Mouse (Mus musculus): Measurements from ENCODE around the gene Rcor3. TPM values are rescaled to one million over a fixed set of nuclear protein-coding genes. Genes with fewer than 3 reads are reported as not detected.
A peak's percentile ranks its signal among the peaks of the same experiment; 100 is the strongest.

The Rcor3 gene
- 25.2 and 28.8 TPM in 2 replicates for polyA plus RNA-seq (2016; fragmentation: Nextera tagmentation; extraction: Ambion mirVana)

GRCm38 (mm10) chr1:192137926-192138910 lies at the start of gene Rcor3:
Gene Rcor3 (minus strand): TSS chr1:192138062.
- Histone ChIP-seq H3K9ac (peak within 1 kb of the TSS; percentile 94), H3K36me3 (no peaks in the 10 kb centered on the region), H3K27me3 (replicated peaks) (no peaks in the 10 kb centered on the region), H3K9me3 (no peaks in the 10 kb centered on the region), H3K4me2 (replicated peaks) (peak within 1 kb of the TSS; percentile 94), H3K4me3 (peak within 1 kb of the TSS; percentile 85), H3K4me1 (peaks cover 16% of the 10 kb centered on the region), H3K27ac (peak within 1 kb of the TSS; percentile 97)
- ATAC-seq (ENCODE audit: low FRiP score, low read depth): peak; percentile 84
- under 1% methylated on average over 62 of the region's 88 CpGs for WGBS

GRCm38 (mm10) chr1:192181696-192182257 lies 43.9 kb upstream of the Rcor3 start:
- H3K9me3 ChIP-seq: no peaks in the 10 kb centered on the region
- ATAC-seq (ENCODE audit: low FRiP score, low read depth): no peak
- WGBS: 81% methylated on average over 4 of the region's 4 CpGs
- no peak overlapping the region for H3K4me2 ChIP-seq (replicated peaks)
- no peaks in the 10 kb centered on the region for H3K4me1 ChIP-seq
- H3K27me3 ChIP-seq (replicated peaks): no peaks in the 10 kb centered on the region
- H3K4me3 ChIP-seq: no peak overlapping the region
- no peak overlapping the region for H3K27ac ChIP-seq
- no peak overlapping the region for H3K9ac ChIP-seq
- no peaks in the 10 kb centered on the region for H3K36me3 ChIP-seq

- Histone ChIP-seq H3K4me1 (no peaks in the 10 kb centered on the region), H3K4me3 (no peak overlapping the region), H3K36me3 (no peaks in the 10 kb centered on the region), H3K9me3 (no peaks in the 10 kb centered on the region), H3K9ac (no peak overlapping the region), H3K4me2 (replicated peaks) (no peak overlapping the region), H3K27ac (no peak overlapping the region), H3K27me3 (replicated peaks) (no peaks in the 10 kb centered on the region)
- ATAC-seq (ENCODE audit: low FRiP score, low read depth): no peak
- 80% methylated on average over 3 of the region's 3 CpGs for WGBS
Observed at GRCm38 (mm10) chr1:192179877-192180276, 42.0 kb upstream of the Rcor3 start.

GRCm38 (mm10) chr1:192171477-192171876 lies 33.6 kb upstream of the Rcor3 start:
- WGBS: 83% methylated on average over 3 of the region's 3 CpGs
- H3K27ac ChIP-seq: no peak overlapping the region
- H3K9me3 ChIP-seq: no peaks in the 10 kb centered on the region
- no peaks in the 10 kb centered on the region for H3K4me1 ChIP-seq
- H3K9ac ChIP-seq: no peak overlapping the region
- H3K4me3 ChIP-seq: no peak overlapping the region
- H3K27me3 ChIP-seq (replicated peaks): no peaks in the 10 kb centered on the region
- no peak for ATAC-seq (ENCODE audit: low FRiP score, low read depth)
- no peak overlapping the region for H3K4me2 ChIP-seq (replicated peaks)
- H3K36me3 ChIP-seq: no peaks in the 10 kb centered on the region

GRCm38 (mm10) chr1:192151179-192151578 lies 13.3 kb upstream of the Rcor3 start:
- 0 out of 2 replicates have a peak, but pooled peaks cover 5% of the 10 kb centered on the region for H3K9me3 ChIP-seq
- H3K27me3 ChIP-seq (replicated peaks): no peaks in the 10 kb centered on the region
- ATAC-seq (ENCODE audit: low FRiP score, low read depth): no peak
- H3K36me3 ChIP-seq: no peaks in the 10 kb centered on the region
- no peaks in the 10 kb centered on the region for H3K4me1 ChIP-seq
- H3K4me2 ChIP-seq (replicated peaks): no peak overlapping the region
- no peak overlapping the region for H3K4me3 ChIP-seq
- no peak overlapping the region for H3K9ac ChIP-seq
- 87% methylated on average over 4 of the region's 4 CpGs for WGBS
- H3K27ac ChIP-seq: no peak overlapping the region

GRCm38 (mm10) chr1:192140313-192140712 lies 2.5 kb upstream of the Rcor3 start:
- no peak for ATAC-seq (ENCODE audit: low FRiP score, low read depth)
- WGBS: 96% methylated on average over 2 of the region's 2 CpGs
- Histone ChIP-seq H3K27me3 (replicated peaks) (no peaks in the 10 kb centered on the region), H3K9me3 (no peaks in the 10 kb centered on the region), H3K4me1 (peaks cover 16% of the 10 kb centered on the region), H3K36me3 (no peaks in the 10 kb centered on the region), H3K4me3 (no peak overlapping the region), H3K4me2 (replicated peaks) (no peak overlapping the region), H3K9ac (no peak overlapping the region), H3K27ac (no peak overlapping the region)

GRCm38 (mm10) chr1:192137291-192137925 lies 454 bp downstream of the Rcor3 start:
- H3K27me3 ChIP-seq (replicated peaks): no peaks in the 10 kb centered on the region
- H3K4me3 ChIP-seq: peak overlapping the region; percentile 85
- peak; percentile 53 for ATAC-seq (ENCODE audit: low FRiP score, low read depth)
- H3K36me3 ChIP-seq: no peaks in the 10 kb centered on the region
- peak overlapping the region; percentile 94 for H3K4me2 ChIP-seq (replicated peaks)
- H3K27ac ChIP-seq: peak overlapping the region; percentile 97
- under 1% methylated on average over 35 of the region's 61 CpGs for WGBS
- peaks cover 16% of the 10 kb centered on the region for H3K4me1 ChIP-seq
- H3K9me3 ChIP-seq: no peaks in the 10 kb centered on the region
- peak overlapping the region; percentile 94 for H3K9ac ChIP-seq

GRCm38 (mm10) chr1:192136561-192137290 lies 1.1 kb downstream of the Rcor3 start:
- H3K4me3 ChIP-seq: peak overlapping the region; percentile 85
- peak; percentile 90 for ATAC-seq (ENCODE audit: low FRiP score, low read depth)
- H3K4me2 ChIP-seq (replicated peaks): peak overlapping the region; percentile 94
- no peaks in the 10 kb centered on the region for H3K27me3 ChIP-seq (replicated peaks)
- H3K9ac ChIP-seq: peak overlapping the region; percentile 94
- H3K36me3 ChIP-seq: no peaks in the 10 kb centered on the region
- H3K27ac ChIP-seq: peak overlapping the region; percentile 97
- H3K4me1 ChIP-seq: peaks cover 16% of the 10 kb centered on the region
- no peaks in the 10 kb centered on the region for H3K9me3 ChIP-seq
- WGBS: under 1% methylated on average over 53 of the region's 55 CpGs

GRCm38 (mm10) chr1:192130202-192130601 lies 7.7 kb downstream of the Rcor3 start:
- no peak overlapping the region for H3K9ac ChIP-seq
- H3K9me3 ChIP-seq: no peaks in the 10 kb centered on the region
- no peak overlapping the region for H3K27ac ChIP-seq
- H3K4me1 ChIP-seq: no peaks in the 10 kb centered on the region
- WGBS: 93% methylated on average over 1 of the region's 1 CpGs
- H3K27me3 ChIP-seq (replicated peaks): no peaks in the 10 kb centered on the region
- no peak overlapping the region for H3K4me3 ChIP-seq
- peaks cover 19% of the 10 kb centered on the region for H3K36me3 ChIP-seq
- H3K4me2 ChIP-seq (replicated peaks): no peak overlapping the region
- ATAC-seq (ENCODE audit: low FRiP score, low read depth): no peak

- WGBS: 96% methylated on average over 8 of the region's 8 CpGs
Observed at GRCm38 (mm10) chr1:192128343-192128742, 9.5 kb downstream of the Rcor3 start.

GRCm38 (mm10) chr1:192125761-192126160 lies 12.1 kb downstream of the Rcor3 start:
- H3K4me3 ChIP-seq: no peak overlapping the region
- no peaks in the 10 kb centered on the region for H3K27me3 ChIP-seq (replicated peaks)
- H3K4me1 ChIP-seq: no peaks in the 10 kb centered on the region
- peaks cover 50% of the 10 kb centered on the region for H3K36me3 ChIP-seq
- ATAC-seq (ENCODE audit: low FRiP score, low read depth): no peak
- WGBS: 90% methylated on average over 6 of the region's 6 CpGs
- H3K9ac ChIP-seq: no peak overlapping the region
- no peak overlapping the region for H3K4me2 ChIP-seq (replicated peaks)
- H3K9me3 ChIP-seq: no peaks in the 10 kb centered on the region
- no peak overlapping the region for H3K27ac ChIP-seq

More at GRCm38 (mm10) chr1:192128343-192128742, 9.5 kb downstream of the Rcor3 start:
- no peak overlapping the region for H3K27ac ChIP-seq
- H3K36me3 ChIP-seq: peaks cover 30% of the 10 kb centered on the region
- H3K4me1 ChIP-seq: no peaks in the 10 kb centered on the region
- H3K9me3 ChIP-seq: no peaks in the 10 kb centered on the region
- no peak overlapping the region for H3K4me3 ChIP-seq
- ATAC-seq (ENCODE audit: low FRiP score, low read depth): no peak
- no peaks in the 10 kb centered on the region for H3K27me3 ChIP-seq (replicated peaks)
- H3K4me2 ChIP-seq (replicated peaks): no peak overlapping the region
- H3K9ac ChIP-seq: no peak overlapping the region

All from neural tube, embryonic 12.5 days (tissue).